Mouse (Mus musculus): ENCODE results near the gene Olig3. TPM values are rescaled to one million over a fixed set of nuclear protein-coding genes. Genes with fewer than 3 reads are reported as not detected.

The Olig3 gene
- polyA plus RNA-seq, 1 experiment from 2014 or later, result not detected

DNA sequence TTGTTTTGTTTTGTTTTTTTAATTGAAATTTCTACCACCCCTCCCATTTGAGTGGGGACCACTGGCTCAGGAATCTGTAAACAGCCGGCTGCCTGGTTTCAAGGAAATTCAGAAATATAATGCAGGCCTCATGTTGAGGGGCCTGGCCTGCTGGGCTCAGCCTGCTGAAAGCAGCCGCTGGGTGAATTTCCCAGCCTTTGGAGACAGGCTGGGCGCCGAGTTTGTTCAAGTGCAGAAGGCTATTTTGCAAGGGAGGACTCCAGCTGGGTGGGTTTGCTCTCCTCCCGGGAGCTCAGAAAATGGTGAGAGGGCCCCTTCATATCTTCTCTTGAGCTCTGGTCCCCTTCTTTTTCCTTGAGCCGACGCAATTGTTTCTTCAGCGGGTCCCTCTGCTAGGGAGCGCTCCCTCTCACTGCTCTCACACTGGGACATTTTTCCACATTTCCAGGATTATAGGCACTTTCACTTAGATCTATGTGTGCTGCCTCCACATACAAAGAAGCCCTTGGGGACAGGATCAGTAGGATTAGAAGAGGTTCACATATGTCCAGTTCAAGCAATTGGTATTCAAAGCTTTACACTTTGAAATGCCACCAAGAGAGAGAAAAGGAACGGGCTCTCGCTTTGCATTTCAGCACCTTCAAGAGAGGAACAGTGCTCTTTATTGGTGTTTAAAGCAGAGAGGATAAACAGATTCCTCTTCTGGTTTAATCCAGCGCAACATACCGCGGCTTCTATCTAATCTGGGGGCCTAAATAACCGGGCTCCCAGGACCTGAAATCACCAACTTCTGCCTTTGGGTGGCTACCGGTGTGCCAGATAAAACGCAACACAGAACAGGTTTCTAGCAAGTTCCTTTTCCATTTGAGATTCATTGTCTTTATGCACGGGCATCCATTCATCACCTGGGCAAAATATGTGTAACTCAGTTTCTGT, 17.4 kb upstream of the Olig3 start:
- H3K4me3 ChIP-seq (ENCODE audit: low read depth, low read length), result no peak overlapping the region
- H3K9me3 ChIP-seq (ENCODE audit: control insufficient read depth, low read length), result no peaks in the 10 kb centered on the region
- DNase-seq (ENCODE audit: low spot score) (peak; percentile 23), ATAC-seq (ENCODE audit: insufficient number of reproducible peaks, low FRiP score, low TSS enrichment, low read depth) (no peak)
- H3K27ac ChIP-seq (replicated peaks; ENCODE audit: low read depth, low read length), result no peak overlapping the region
- no peak overlapping the region for H3K9ac ChIP-seq (ENCODE audit: low read length)
- WGBS, result 7% methylated on average over 18 of the region's 18 CpGs
- H3K27me3 ChIP-seq (ENCODE audit: control insufficient read depth, insufficient read depth, low read length), result no peaks in the 10 kb centered on the region
- H3K4me2 ChIP-seq (ENCODE audit: low read depth, severe bottlenecking), result peak overlapping the region; percentile 20; the same call in 1 of the 2 replicates
- no peaks in the 10 kb centered on the region for H3K4me1 ChIP-seq (ENCODE audit: control insufficient read depth, insufficient read depth, low read length)
- no peaks in the 10 kb centered on the region for H3K36me3 ChIP-seq (ENCODE audit: control insufficient read depth, insufficient read depth, low read length)

DNA sequence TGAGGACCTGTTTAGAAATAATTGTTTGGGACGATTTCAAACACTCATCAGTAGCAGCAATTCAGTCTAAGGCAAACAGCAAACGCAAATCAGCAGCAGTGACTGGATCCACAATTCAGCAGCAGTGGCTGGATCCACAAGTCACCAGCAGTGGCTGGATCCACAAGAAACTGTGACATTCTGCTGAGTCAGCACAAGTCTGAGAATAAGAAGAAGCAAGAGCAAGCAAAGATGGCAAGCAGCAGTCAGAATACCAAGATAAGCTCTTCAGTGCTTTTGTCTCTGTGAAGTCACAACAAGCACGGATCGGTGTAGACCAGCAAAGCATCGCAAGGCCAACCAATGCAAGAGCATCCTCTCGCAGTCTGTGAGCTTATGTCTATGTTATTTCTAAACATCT, 12.3 kb upstream of the Olig3 start:
- Histone ChIP-seq H3K9ac (ENCODE audit: low read length) (no peak overlapping the region), H3K4me2 (ENCODE audit: low read depth, severe bottlenecking) (no peak overlapping the region), H3K4me1 (ENCODE audit: control insufficient read depth, insufficient read depth, low read length) (no peaks in the 10 kb centered on the region), H3K9me3 (ENCODE audit: control insufficient read depth, low read length) (no peaks in the 10 kb centered on the region), H3K4me3 (ENCODE audit: low read depth, low read length) (no peak overlapping the region), H3K27me3 (ENCODE audit: control insufficient read depth, insufficient read depth, low read length) (no peaks in the 10 kb centered on the region), H3K27ac (replicated peaks; ENCODE audit: low read depth, low read length) (no peak overlapping the region), H3K36me3 (ENCODE audit: control insufficient read depth, insufficient read depth, low read length) (no peaks in the 10 kb centered on the region)
- WGBS, result 85% methylated on average over 6 of the region's 6 CpGs
- ATAC-seq (ENCODE audit: insufficient number of reproducible peaks, low FRiP score, low TSS enrichment, low read depth), result no peak
- no peak for DNase-seq (ENCODE audit: low spot score)

DNA sequence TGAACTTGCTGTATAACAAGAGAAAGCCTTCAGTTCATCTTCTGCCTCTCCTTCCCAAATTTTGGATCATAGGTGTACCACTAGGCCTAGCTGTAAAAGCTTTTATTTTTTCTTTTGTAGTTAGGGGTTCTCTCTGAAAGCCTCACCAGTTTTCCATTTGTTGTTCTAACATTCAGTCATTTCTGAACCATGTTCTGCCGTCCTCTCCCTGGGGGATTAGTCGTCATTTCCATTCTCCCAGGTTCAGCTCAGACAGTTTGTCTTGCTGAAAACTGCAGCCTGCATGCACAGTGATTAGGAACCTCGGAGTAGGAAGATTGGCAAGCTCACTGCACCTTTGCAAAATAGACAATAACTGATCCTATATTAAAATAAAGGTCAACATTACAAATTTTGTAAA, 7.0 kb upstream of the Olig3 start:
- Histone ChIP-seq H3K27ac (replicated peaks; ENCODE audit: low read depth, low read length) (no peak overlapping the region), H3K4me3 (ENCODE audit: low read depth, low read length) (no peak overlapping the region), H3K9ac (ENCODE audit: low read length) (no peak overlapping the region), H3K9me3 (ENCODE audit: control insufficient read depth, low read length) (no peaks in the 10 kb centered on the region), H3K36me3 (ENCODE audit: control insufficient read depth, insufficient read depth, low read length) (no peaks in the 10 kb centered on the region), H3K27me3 (ENCODE audit: control insufficient read depth, insufficient read depth, low read length) (peaks cover 28% of the 10 kb centered on the region), H3K4me2 (ENCODE audit: low read depth, severe bottlenecking) (no peak overlapping the region), H3K4me1 (ENCODE audit: control insufficient read depth, insufficient read depth, low read length) (no peaks in the 10 kb centered on the region)
- 43% methylated on average over 3 of the region's 3 CpGs for WGBS
- ATAC-seq (ENCODE audit: insufficient number of reproducible peaks, low FRiP score, low TSS enrichment, low read depth), result no peak
- no peak for DNase-seq (ENCODE audit: low spot score)

GRCm38 (mm10) chr10:19352006-19352877, 4.1 kb upstream of the Olig3 start:
- Histone ChIP-seq H3K9ac (ENCODE audit: low read length) (no peak overlapping the region), H3K4me3 (ENCODE audit: low read depth, low read length) (no peak overlapping the region), H3K36me3 (ENCODE audit: control insufficient read depth, insufficient read depth, low read length) (no peaks in the 10 kb centered on the region), H3K27ac (replicated peaks; ENCODE audit: low read depth, low read length) (no peak overlapping the region), H3K27me3 (ENCODE audit: control insufficient read depth, insufficient read depth, low read length) (peaks cover 50% of the 10 kb centered on the region), H3K9me3 (ENCODE audit: control insufficient read depth, low read length) (no peaks in the 10 kb centered on the region), H3K4me1 (ENCODE audit: control insufficient read depth, insufficient read depth, low read length) (peaks cover 3% of the 10 kb centered on the region; the same call in 1 of the 2 replicates), H3K4me2 (ENCODE audit: low read depth, severe bottlenecking) (no peak overlapping the region)
- WGBS, result 2% methylated on average over 24 of the region's 24 CpGs
- ATAC-seq (ENCODE audit: insufficient number of reproducible peaks, low FRiP score, low TSS enrichment, low read depth), result no peak
- DNase-seq (ENCODE audit: low spot score), result peak; percentile 46

DNA sequence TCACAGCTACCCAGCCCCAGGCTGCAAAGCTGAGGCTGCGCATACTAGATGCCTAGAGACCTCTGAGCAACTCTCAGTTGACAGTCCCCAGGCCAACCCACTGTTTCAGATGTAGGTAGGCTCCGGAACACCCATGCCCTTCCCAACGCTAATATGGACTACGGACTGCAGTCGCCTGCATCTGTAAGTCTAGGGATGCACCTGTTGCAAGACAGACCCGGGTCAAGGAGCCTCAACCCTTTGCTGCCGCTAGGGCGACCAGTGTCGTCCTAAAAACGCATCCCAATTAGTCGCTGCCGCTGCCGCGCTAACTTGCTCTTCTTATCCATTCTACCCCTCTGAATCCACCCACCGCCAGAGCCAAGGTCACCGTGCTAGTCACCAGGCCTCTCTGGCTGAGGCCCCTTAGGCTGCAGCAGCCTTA, 3.4 kb upstream of the Olig3 start:
- Histone ChIP-seq H3K4me2 (ENCODE audit: low read depth, severe bottlenecking) (no peak overlapping the region), H3K27ac (replicated peaks; ENCODE audit: low read depth, low read length) (no peak overlapping the region), H3K27me3 (ENCODE audit: control insufficient read depth, insufficient read depth, low read length) (peaks cover 57% of the 10 kb centered on the region), H3K9ac (ENCODE audit: low read length) (no peak overlapping the region), H3K36me3 (ENCODE audit: control insufficient read depth, insufficient read depth, low read length) (no peaks in the 10 kb centered on the region), H3K4me3 (ENCODE audit: low read depth, low read length) (no peak overlapping the region), H3K9me3 (ENCODE audit: control insufficient read depth, low read length) (no peaks in the 10 kb centered on the region), H3K4me1 (ENCODE audit: control insufficient read depth, insufficient read depth, low read length) (peaks cover 3% of the 10 kb centered on the region; the same call in 1 of the 2 replicates)
- 3% methylated on average over 16 of the region's 16 CpGs for WGBS
- DNase-seq (ENCODE audit: low spot score) (no peak), ATAC-seq (ENCODE audit: insufficient number of reproducible peaks, low FRiP score, low TSS enrichment, low read depth) (no peak)

DNA sequence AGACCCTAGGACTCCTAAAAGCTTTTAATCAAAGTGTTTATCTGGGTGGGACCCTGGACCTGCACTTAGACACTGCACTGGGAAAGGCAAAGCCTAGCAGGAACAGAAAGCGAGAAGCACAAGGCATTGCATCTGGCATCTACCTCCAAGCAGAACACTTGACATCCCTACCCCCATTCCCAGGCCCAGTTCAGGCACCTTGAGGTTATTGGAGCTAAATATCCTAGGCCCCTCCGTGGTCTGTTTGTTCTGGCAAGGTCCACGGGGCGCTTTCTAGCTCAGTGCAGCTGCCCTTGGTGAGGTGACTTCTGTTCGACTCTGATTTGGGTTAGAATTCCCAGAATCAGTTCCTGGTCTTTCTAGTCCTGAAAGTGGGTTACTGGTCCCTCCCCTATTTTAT, 2.7 kb upstream of the Olig3 start:
- Histone ChIP-seq H3K27ac (replicated peaks; ENCODE audit: low read depth, low read length) (no peak overlapping the region), H3K27me3 (ENCODE audit: control insufficient read depth, insufficient read depth, low read length) (peaks cover 62% of the 10 kb centered on the region), H3K4me3 (ENCODE audit: low read depth, low read length) (no peak overlapping the region), H3K4me1 (ENCODE audit: control insufficient read depth, insufficient read depth, low read length) (peaks cover 3% of the 10 kb centered on the region; the same call in 1 of the 2 replicates), H3K9ac (ENCODE audit: low read length) (no peak overlapping the region), H3K4me2 (ENCODE audit: low read depth, severe bottlenecking) (no peak overlapping the region), H3K36me3 (ENCODE audit: control insufficient read depth, insufficient read depth, low read length) (no peaks in the 10 kb centered on the region), H3K9me3 (ENCODE audit: control insufficient read depth, low read length) (no peaks in the 10 kb centered on the region)
- under 1% methylated on average over 5 of the region's 5 CpGs for WGBS
- no peak for ATAC-seq (ENCODE audit: insufficient number of reproducible peaks, low FRiP score, low TSS enrichment, low read depth)
- peak; percentile 46 for DNase-seq (ENCODE audit: low spot score)

- peaks cover 3% of the 10 kb centered on the region; the same call in 1 of the 2 replicates for H3K4me1 ChIP-seq (ENCODE audit: control insufficient read depth, insufficient read depth, low read length)
- H3K27me3 ChIP-seq (ENCODE audit: control insufficient read depth, insufficient read depth, low read length), result peaks cover 67% of the 10 kb centered on the region
- 4% methylated on average over 6 of the region's 6 CpGs for WGBS
- peak; percentile 32 for DNase-seq (ENCODE audit: low spot score)
- no peaks in the 10 kb centered on the region for H3K9me3 ChIP-seq (ENCODE audit: control insufficient read depth, low read length)
- H3K36me3 ChIP-seq (ENCODE audit: control insufficient read depth, insufficient read depth, low read length), result no peaks in the 10 kb centered on the region
- no peak overlapping the region for H3K27ac ChIP-seq (replicated peaks; ENCODE audit: low read depth, low read length)
- H3K4me2 ChIP-seq (ENCODE audit: low read depth, severe bottlenecking), result no peak overlapping the region
- no peak overlapping the region for H3K4me3 ChIP-seq (ENCODE audit: low read depth, low read length)
- no peak overlapping the region for H3K9ac ChIP-seq (ENCODE audit: low read length)
- no peak for ATAC-seq (ENCODE audit: insufficient number of reproducible peaks, low FRiP score, low TSS enrichment, low read depth)
Measured at GRCm38 (mm10) chr10:19354146-19354545, 2.2 kb upstream of the Olig3 start.

DNA sequence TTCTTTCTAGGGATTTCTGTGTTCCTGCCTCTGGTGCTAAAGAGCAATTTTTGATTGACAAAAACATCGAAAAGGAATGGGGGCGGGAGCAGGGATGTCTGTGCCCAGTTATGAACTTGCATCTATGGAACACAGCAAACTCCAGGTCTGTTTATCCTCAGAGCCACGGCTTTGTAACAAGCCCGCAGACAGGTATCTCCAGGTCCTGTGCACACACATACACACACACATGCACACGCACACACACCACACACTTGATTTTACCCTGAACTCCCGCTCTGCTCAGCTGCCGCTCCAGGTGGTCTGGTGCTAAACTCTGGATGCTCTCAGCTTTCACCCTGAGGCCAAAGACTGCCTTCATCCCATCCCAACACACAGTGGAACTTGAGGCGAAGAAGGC, 1.3 kb upstream of the Olig3 start:
- H3K36me3 ChIP-seq (ENCODE audit: control insufficient read depth, insufficient read depth, low read length), result no peaks in the 10 kb centered on the region
- no peak overlapping the region for H3K27ac ChIP-seq (replicated peaks; ENCODE audit: low read depth, low read length)
- DNase-seq (ENCODE audit: low spot score), result no peak
- no peak overlapping the region for H3K4me3 ChIP-seq (ENCODE audit: low read depth, low read length)
- 2% methylated on average over 8 of the region's 8 CpGs for WGBS
- H3K27me3 ChIP-seq (ENCODE audit: control insufficient read depth, insufficient read depth, low read length), result peaks cover 76% of the 10 kb centered on the region
- ATAC-seq (ENCODE audit: insufficient number of reproducible peaks, low FRiP score, low TSS enrichment, low read depth), result no peak
- H3K4me2 ChIP-seq (ENCODE audit: low read depth, severe bottlenecking), result no peak overlapping the region
- no peak overlapping the region for H3K9ac ChIP-seq (ENCODE audit: low read length)
- H3K9me3 ChIP-seq (ENCODE audit: control insufficient read depth, low read length), result no peaks in the 10 kb centered on the region
- peaks cover 3% of the 10 kb centered on the region; the same call in 1 of the 2 replicates for H3K4me1 ChIP-seq (ENCODE audit: control insufficient read depth, insufficient read depth, low read length)
